Mouse (Mus musculus): ENCODE data around the gene Aox1.

- no peak for TF ChIP-seq EP300 (optimal IDR thresholded peaks at IDR 0.05)
- TF ChIP-seq CTCF (IDR thresholded peaks at IDR 0.05; ENCODE audit: low read depth), result no peak
Measured at GRCm38 (mm10) chr1:58072991-58073730, 43.4 kb downstream of the Aox1 start.

Measured in stomach, postnatal 0 days (tissue).